Mouse (Mus musculus) embryonic facial prominence, embryonic 15.5 days (tissue): ENCODE data around the gene Elobl. TPM values are rescaled to one million over a fixed set of nuclear protein-coding genes. Genes with fewer than 3 reads are reported as not detected.
A peak's percentile ranks its signal among the peaks of the same experiment; 100 is the strongest.

Experiments used
- ATAC-seq: fragments of 200-750 bp; cut with Nextera tagmentation; 2 replicates; pipeline ENCODE4 v1.8.0; 2017; ENCODE audit warnings: low read depth, moderate TSS enrichment; ENCODE audit not compliant: insufficient number of reproducible peaks, low FRiP score, low TSS enrichment
- H3K27ac ChIP-seq: fragments of 300-500 bp; sonication (generic); replicated peaks from 2 replicates; pipeline ENCODE4 v1.5.1; 2015; ENCODE audit warnings: mild to moderate bottlenecking, inconsistent platforms
- H3K27me3 ChIP-seq: fragments of 300-500 bp; sonication (generic); 2 replicates; pipeline ENCODE4 v1.6.1; 2015; ENCODE audit warnings: inconsistent platforms
- H3K36me3 ChIP-seq: fragments of 300-500 bp; sonication (generic); 2 replicates; pipeline ENCODE4 v1.6.1; 2015; ENCODE audit warnings: mild to moderate bottlenecking, inconsistent platforms
- H3K4me1 ChIP-seq: fragments of 300-500 bp; sonication (generic); 2 replicates; pipeline ENCODE4 v1.6.1; 2015; ENCODE audit warnings: inconsistent platforms
- H3K4me2 ChIP-seq: fragments of 300-500 bp; sonication (generic); replicated peaks from 2 replicates; pipeline ENCODE4 v1.6.1; 2015; ENCODE audit warnings: mild to moderate bottlenecking, inconsistent platforms
- H3K4me3 ChIP-seq: fragments of 300-500 bp; sonication (generic); replicated peaks from 2 replicates; pipeline ENCODE4 v1.5.1; 2015; ENCODE audit warnings: mild to moderate bottlenecking, inconsistent platforms
- H3K9ac ChIP-seq: fragments of 300-500 bp; sonication (generic); 2 replicates; pipeline ENCODE4 v1.6.1; 2015; ENCODE audit warnings: inconsistent platforms
- H3K9me3 ChIP-seq: fragments of 300-500 bp; sonication (generic); replicated peaks from 2 replicates; pipeline ENCODE4 v1.6.1; 2016; ENCODE audit warnings: inconsistent platforms
- WGBS: fragments of 180-500 bp; shearing (Covaris S2); methylation state at CpG from one replicate; pipeline ENCODE4 v1.1.7; 2015; 5-methylcytosine and 5-hydroxymethylcytosine counted together
- polyA plus RNA-seq: library from polyadenylated mRNA; unstranded; fragments of >200 nt; fragmentation: Nextera tagmentation; extraction: Ambion mirVana; gene quantifications from 2 replicates; pipeline ENCODE4 v1.2.1, GENCODE M21; 2015

The Elobl gene
- polyA plus RNA-seq, 1 experiment from 2014 or later, result not detected

DNA sequence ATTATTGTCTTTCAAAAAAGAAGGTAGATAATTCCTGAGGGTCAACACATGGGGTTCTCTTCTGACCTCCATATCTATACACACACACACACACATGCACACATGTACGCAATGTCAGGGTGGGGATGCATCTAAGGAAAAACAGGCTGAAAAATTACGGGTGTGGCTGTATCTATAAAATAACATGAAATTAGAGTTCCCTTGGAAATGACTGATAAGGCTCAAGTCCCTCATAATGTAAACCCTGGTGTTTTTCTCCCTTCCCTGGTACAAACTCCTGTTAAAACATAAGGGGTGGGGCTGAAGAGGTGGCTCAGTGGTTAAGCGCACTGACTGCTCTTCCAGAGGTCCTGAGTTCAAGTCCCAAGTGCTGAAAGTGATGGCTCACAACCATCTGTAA is 13.1 kb downstream of the Elobl start:
- no peak overlapping the region for H3K4me2 ChIP-seq
- no peak for ATAC-seq
- no peak overlapping the region for H3K9ac ChIP-seq
- 92% methylated on average over 3 of the region's 3 CpGs for WGBS
- no peaks in the 10 kb centered on the region for H3K27me3 ChIP-seq
- H3K4me3 ChIP-seq, result no peak overlapping the region
- H3K9me3 ChIP-seq, result no peaks in the 10 kb centered on the region
- H3K4me1 ChIP-seq, result peaks cover 11% of the 10 kb centered on the region; the same call in 1 of the 2 replicates
- no peak overlapping the region for H3K27ac ChIP-seq
- 0 out of 2 replicates have a peak, but pooled peaks cover 4% of the 10 kb centered on the region for H3K36me3 ChIP-seq

GRCm38 (mm10) chr11:88952117-88952516 is 14.6 kb downstream of the Elobl start:
- no peak overlapping the region for H3K27ac ChIP-seq
- no peak overlapping the region for H3K4me3 ChIP-seq
- no peaks in the 10 kb centered on the region for H3K27me3 ChIP-seq
- no peak overlapping the region for H3K9ac ChIP-seq
- H3K4me1 ChIP-seq, result peaks cover 11% of the 10 kb centered on the region; the same call in 1 of the 2 replicates
- ATAC-seq, result no peak
- H3K4me2 ChIP-seq, result no peak overlapping the region
- WGBS, result 88% methylated on average over 5 of the region's 5 CpGs
- no peaks in the 10 kb centered on the region for H3K9me3 ChIP-seq
- H3K36me3 ChIP-seq, result 0 out of 2 replicates have a peak, but pooled peaks cover 4% of the 10 kb centered on the region

DNA sequence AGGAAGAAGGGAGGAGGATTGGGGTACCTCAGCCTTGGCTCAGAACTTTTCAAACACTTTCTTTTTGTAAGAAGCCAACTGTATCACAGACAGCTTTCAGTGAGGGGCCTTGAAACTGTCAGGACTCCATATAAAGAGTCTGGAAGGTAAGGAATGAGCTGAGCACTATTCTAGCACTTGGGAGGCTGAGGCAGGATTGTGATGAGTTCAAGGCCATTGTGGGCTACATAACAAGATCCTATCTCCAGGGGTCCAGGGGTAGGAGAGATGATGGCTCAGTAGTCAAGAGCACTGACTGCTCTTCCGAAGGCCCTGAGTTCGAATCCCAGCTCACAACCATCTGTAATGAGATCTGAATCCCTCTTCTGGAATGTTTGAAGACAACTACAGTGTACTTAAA is 15.2 kb downstream of the Elobl start:
- Histone ChIP-seq H3K4me1 (peaks cover 11% of the 10 kb centered on the region; the same call in 1 of the 2 replicates), H3K27me3 (no peaks in the 10 kb centered on the region), H3K9ac (no peak overlapping the region), H3K27ac (no peak overlapping the region), H3K4me3 (no peak overlapping the region), H3K9me3 (no peaks in the 10 kb centered on the region), H3K36me3 (0 out of 2 replicates have a peak, but pooled peaks cover 10% of the 10 kb centered on the region), H3K4me2 (no peak overlapping the region)
- no peak for ATAC-seq
- WGBS, result 88% methylated on average over 2 of the region's 2 CpGs

- Histone ChIP-seq H3K4me1 (peaks cover 10% of the 10 kb centered on the region; the same call in 1 of the 2 replicates), H3K4me3 (no peak overlapping the region), H3K27ac (no peak overlapping the region), H3K9ac (no peak overlapping the region), H3K36me3 (0 out of 2 replicates have a peak, but pooled peaks cover 11% of the 10 kb centered on the region), H3K27me3 (no peaks in the 10 kb centered on the region), H3K4me2 (no peak overlapping the region), H3K9me3 (no peaks in the 10 kb centered on the region)
- no peak for ATAC-seq
- 79% methylated on average over 13 of the region's 13 CpGs for WGBS
Observed at GRCm38 (mm10) chr11:88950640-88951250, 16.0 kb downstream of the Elobl start.

GRCm38 (mm10) chr11:88949802-88950639 is 16.7 kb downstream of the Elobl start:
- peaks cover 18% of the 10 kb centered on the region for H3K36me3 ChIP-seq
- no peaks in the 10 kb centered on the region for H3K9me3 ChIP-seq
- no peak for ATAC-seq
- no peak overlapping the region for H3K27ac ChIP-seq
- H3K27me3 ChIP-seq, result no peaks in the 10 kb centered on the region
- H3K4me1 ChIP-seq, result 0 out of 2 replicates have a peak, but pooled peaks cover 5% of the 10 kb centered on the region
- 81% methylated on average over 8 of the region's 8 CpGs for WGBS
- no peak overlapping the region for H3K9ac ChIP-seq
- no peak overlapping the region for H3K4me2 ChIP-seq
- H3K4me3 ChIP-seq, result no peak overlapping the region

DNA sequence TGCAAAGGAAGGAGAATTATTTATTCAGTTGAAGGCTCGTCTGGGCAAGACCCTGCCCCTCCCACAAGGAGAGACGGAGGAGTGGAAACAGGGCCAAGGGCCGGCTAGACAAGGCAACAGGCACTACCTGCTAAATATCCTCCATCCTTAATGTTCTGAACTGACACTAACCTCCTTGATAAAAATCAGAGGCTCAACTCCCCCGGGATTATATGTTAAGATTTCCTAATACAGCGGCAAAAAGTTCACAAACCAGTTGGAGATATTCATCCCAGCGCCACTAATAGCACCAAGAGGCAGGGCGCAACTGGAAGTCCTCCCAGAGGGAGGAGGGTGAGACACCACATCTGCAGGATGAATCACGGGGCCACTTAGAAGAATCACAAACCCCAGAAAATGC is 17.8 kb downstream of the Elobl start:
- no peaks in the 10 kb centered on the region for H3K9me3 ChIP-seq
- H3K4me3 ChIP-seq, result no peak overlapping the region
- 69% methylated on average over 8 of the region's 8 CpGs for WGBS
- no peaks in the 10 kb centered on the region for H3K27me3 ChIP-seq
- 0 out of 2 replicates have a peak overlapping the region, but pooled peaks have one; percentile 7 for H3K27ac ChIP-seq
- no peak overlapping the region for H3K4me2 ChIP-seq
- H3K9ac ChIP-seq, result no peak overlapping the region
- no peaks in the 10 kb centered on the region for H3K4me1 ChIP-seq
- H3K36me3 ChIP-seq, result peaks cover 30% of the 10 kb centered on the region
- ATAC-seq, result no peak

GRCm38 (mm10) chr11:88945971-88946585 is 20.7 kb downstream of the Elobl start:
- Histone ChIP-seq H3K27ac (no peak overlapping the region), H3K4me3 (no peak overlapping the region), H3K9me3 (no peaks in the 10 kb centered on the region), H3K4me1 (no peaks in the 10 kb centered on the region), H3K4me2 (no peak overlapping the region), H3K27me3 (no peaks in the 10 kb centered on the region), H3K9ac (no peak overlapping the region), H3K36me3 (peaks cover 31% of the 10 kb centered on the region)
- WGBS, result 76% methylated on average over 7 of the region's 8 CpGs
- no peak for ATAC-seq

GRCm38 (mm10) chr11:88941489-88941888 is 25.2 kb downstream of the Elobl start:
- H3K27me3 ChIP-seq, result no peaks in the 10 kb centered on the region
- H3K36me3 ChIP-seq, result peaks cover 43% of the 10 kb centered on the region
- no peak overlapping the region for H3K9ac ChIP-seq
- H3K9me3 ChIP-seq, result no peaks in the 10 kb centered on the region
- no peak overlapping the region for H3K4me2 ChIP-seq
- H3K4me3 ChIP-seq, result no peak overlapping the region
- no peak for ATAC-seq
- no peaks in the 10 kb centered on the region for H3K4me1 ChIP-seq
- WGBS, result 71% methylated on average over 12 of the region's 12 CpGs
- no peak overlapping the region for H3K27ac ChIP-seq

- H3K9ac ChIP-seq, result no peak overlapping the region
- no peak for ATAC-seq
- no peaks in the 10 kb centered on the region for H3K9me3 ChIP-seq
- H3K27ac ChIP-seq, result no peak overlapping the region
- peaks cover 39% of the 10 kb centered on the region for H3K36me3 ChIP-seq
- H3K4me2 ChIP-seq, result no peak overlapping the region
- no peak overlapping the region for H3K4me3 ChIP-seq
- no peaks in the 10 kb centered on the region for H3K4me1 ChIP-seq
- WGBS, result 85% methylated on average over 4 of the region's 4 CpGs
- H3K27me3 ChIP-seq, result no peaks in the 10 kb centered on the region
Observed at GRCm38 (mm10) chr11:88939634-88940033, 27.1 kb downstream of the Elobl start.

DNA sequence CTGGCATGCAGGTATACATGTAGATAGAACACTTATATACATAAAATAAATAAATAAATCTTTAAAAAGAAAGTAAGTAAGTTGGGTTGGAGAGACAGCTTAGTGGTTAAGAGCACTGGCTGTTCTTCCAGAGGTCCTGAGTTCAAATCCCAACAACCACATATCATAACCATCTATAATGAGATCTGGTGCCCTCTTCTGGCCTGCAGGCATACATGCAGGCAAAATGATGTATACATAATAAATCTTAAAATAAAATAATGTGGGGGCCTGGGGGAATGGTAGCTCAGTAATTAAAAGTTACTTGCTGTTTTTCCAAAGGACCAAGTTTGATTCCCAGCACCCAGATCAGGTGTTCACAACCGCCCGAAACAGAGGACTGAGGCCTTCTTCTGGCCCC is 28.0 kb downstream of the Elobl start:
- H3K9ac ChIP-seq, result no peak overlapping the region
- H3K27ac ChIP-seq, result no peak overlapping the region
- H3K4me2 ChIP-seq, result no peak overlapping the region
- no peak for ATAC-seq
- no peaks in the 10 kb centered on the region for H3K9me3 ChIP-seq
- 100% methylated on average over 2 of the region's 2 CpGs for WGBS
- H3K36me3 ChIP-seq, result peaks cover 38% of the 10 kb centered on the region
- no peaks in the 10 kb centered on the region for H3K27me3 ChIP-seq
- no peaks in the 10 kb centered on the region for H3K4me1 ChIP-seq
- H3K4me3 ChIP-seq, result no peak overlapping the region

DNA sequence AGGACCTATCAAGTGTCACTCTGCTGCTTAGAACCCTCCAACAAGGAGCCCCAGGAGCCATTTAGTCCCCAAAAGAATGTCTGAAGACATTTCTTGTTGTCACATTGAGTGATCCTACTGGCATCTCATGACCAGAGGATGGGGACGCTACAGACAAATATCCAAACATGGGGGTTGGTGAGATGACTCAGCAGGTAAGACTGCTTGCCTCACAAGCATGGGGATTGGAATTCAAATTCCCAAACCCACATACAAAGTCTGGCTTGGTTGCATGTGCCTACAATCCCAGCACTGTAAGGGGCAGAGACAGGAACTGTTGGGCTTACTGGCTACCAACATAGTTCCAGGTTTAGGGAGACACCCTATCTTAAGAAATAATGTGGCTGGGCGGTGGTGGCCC is 28.8 kb downstream of the Elobl start:
- Histone ChIP-seq H3K27ac (no peak overlapping the region), H3K9ac (no peak overlapping the region), H3K4me1 (no peaks in the 10 kb centered on the region), H3K4me2 (no peak overlapping the region), H3K36me3 (peaks cover 41% of the 10 kb centered on the region), H3K27me3 (no peaks in the 10 kb centered on the region), H3K9me3 (no peaks in the 10 kb centered on the region), H3K4me3 (no peak overlapping the region)
- no peak for ATAC-seq
- 80% methylated on average over 2 of the region's 2 CpGs for WGBS
